Mouse (Mus musculus) intestine, embryonic 16.5 days (tissue): ENCODE data around the gene Pdap1. TPM values are rescaled to one million over a fixed set of nuclear protein-coding genes. Genes with fewer than 3 reads are reported as not detected.
"Not testable (repeated sequence)": the region's sequence is repeated elsewhere in the genome, so short reads cannot be mapped to it uniquely, and the experiment has no call there.

Experiments used
- ATAC-seq: fragments of 200-750 bp; cut with Nextera tagmentation; 2 replicates; pipeline ENCODE4 v1.8.0; 2017; ENCODE audit warnings: moderate TSS enrichment, moderate library complexity
- H3K27ac ChIP-seq: fragments of 300-500 bp; sonication (generic); 2 replicates; pipeline ENCODE4 v1.5.1; 2014; ENCODE audit warnings: mild to moderate bottlenecking, low read length
- H3K27me3 ChIP-seq: fragments of 300-500 bp; sonication (generic); replicated peaks from 2 replicates; pipeline ENCODE4 v1.6.1; 2014; ENCODE audit warnings: low read length, control low read depth, mixed read lengths; ENCODE audit not compliant: control insufficient read depth, insufficient read depth
- H3K36me3 ChIP-seq: fragments of 300-500 bp; sonication (generic); 2 replicates; pipeline ENCODE4 v1.6.1; 2014; ENCODE audit warnings: low read length, control low read depth; ENCODE audit not compliant: control insufficient read depth, insufficient read depth
- H3K4me1 ChIP-seq: fragments of 300-500 bp; sonication (generic); 2 replicates; pipeline ENCODE4 v1.6.1; 2014; ENCODE audit warnings: low read length, control low read depth, mixed read lengths; ENCODE audit not compliant: control insufficient read depth, insufficient read depth
- H3K4me2 ChIP-seq: fragments of 300-500 bp; sonication (generic); 2 replicates; pipeline ENCODE4 v1.6.1; 2014; ENCODE audit warnings: low read depth, low read length, control low read depth
- H3K4me3 ChIP-seq: fragments of 300-500 bp; sonication (generic); 2 replicates; pipeline ENCODE4 v1.5.1; 2014; ENCODE audit warnings: mild to moderate bottlenecking, low read length
- H3K9ac ChIP-seq: fragments of 300-500 bp; sonication (generic); 2 replicates; pipeline ENCODE4 v1.6.1; 2014; ENCODE audit warnings: low read depth, low read length
- H3K9me3 ChIP-seq: fragments of 300-500 bp; sonication (generic); 2 replicates; pipeline ENCODE4 v1.6.1; 2016; ENCODE audit warnings: low read length, control low read depth; ENCODE audit not compliant: control insufficient read depth
- WGBS: fragments of 180-500 bp; shearing (Covaris S2); extraction: QIAGEN DNeasy Blood & Tissue Kit; methylation state at CpG from one replicate; pipeline ENCODE4 v1.1.7; 2014; 5-methylcytosine and 5-hydroxymethylcytosine counted together
- polyA plus RNA-seq: library from polyadenylated mRNA; unstranded; fragments of >200 nt; fragmentation: Nextera tagmentation; extraction: Ambion mirVana; gene quantifications from 2 replicates; pipeline ENCODE4 v1.2.1, GENCODE M21; 2015

The Pdap1 gene
- polyA plus RNA-seq, 1 experiment from 2014 or later, result 66.6 TPM

DNA sequence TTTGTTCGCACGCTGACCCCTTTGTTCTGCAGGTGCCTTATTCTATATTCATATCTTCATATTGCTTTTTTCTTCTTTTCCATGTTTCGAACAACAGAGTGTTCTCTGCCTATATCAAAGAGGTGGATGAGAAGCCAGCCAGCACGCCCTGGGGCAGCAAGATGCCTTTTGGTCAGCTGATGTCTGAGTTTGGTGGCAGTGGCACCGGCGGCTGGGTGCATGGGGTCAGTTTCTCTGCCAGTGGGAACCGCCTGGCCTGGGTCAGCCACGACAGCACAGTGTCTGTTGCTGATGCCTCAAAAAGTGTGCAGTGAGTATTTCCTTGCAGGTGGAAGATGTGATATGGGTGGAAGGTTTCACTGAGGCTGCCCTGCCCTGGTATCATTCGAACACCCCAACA, 39.1 kb downstream of the Pdap1 start:
- ATAC-seq, result no peak
- Histone ChIP-seq H3K36me3 (peaks cover 44% of the 10 kb centered on the region), H3K9me3 (no peaks in the 10 kb centered on the region), H3K4me3 (no peak overlapping the region), H3K9ac (no peak overlapping the region), H3K4me2 (no peak overlapping the region), H3K27me3 (no peaks in the 10 kb centered on the region), H3K27ac (no peak overlapping the region), H3K4me1 (no peaks in the 10 kb centered on the region)
- 93% methylated on average over 9 of the region's 9 CpGs for whole genome bisulfite sequencing

DNA sequence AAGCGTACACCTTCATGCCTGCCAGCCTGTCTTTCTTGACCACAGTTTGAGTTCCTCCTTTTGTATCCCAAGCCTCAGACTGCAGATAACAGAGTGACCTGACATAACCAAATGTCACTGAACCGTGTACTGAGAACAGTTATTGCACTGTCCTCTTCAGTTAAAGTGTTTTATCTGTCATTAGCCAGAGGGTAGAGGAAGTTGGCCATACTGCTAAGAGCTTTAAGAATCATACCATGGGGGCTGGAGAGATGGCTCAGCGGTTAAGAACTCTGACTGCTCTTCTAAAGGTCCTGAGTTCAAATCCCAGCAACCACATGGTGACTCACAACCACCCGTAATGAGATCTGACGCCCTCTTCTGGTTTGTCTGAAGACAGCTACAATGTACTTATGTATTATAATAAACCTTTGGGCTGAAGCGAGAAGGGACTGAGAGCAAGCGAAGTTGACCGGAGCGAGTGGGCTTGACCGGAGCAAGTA, 41.7 kb downstream of the Pdap1 start:
- no peaks in the 10 kb centered on the region for H3K9me3 ChIP-seq

DNA sequence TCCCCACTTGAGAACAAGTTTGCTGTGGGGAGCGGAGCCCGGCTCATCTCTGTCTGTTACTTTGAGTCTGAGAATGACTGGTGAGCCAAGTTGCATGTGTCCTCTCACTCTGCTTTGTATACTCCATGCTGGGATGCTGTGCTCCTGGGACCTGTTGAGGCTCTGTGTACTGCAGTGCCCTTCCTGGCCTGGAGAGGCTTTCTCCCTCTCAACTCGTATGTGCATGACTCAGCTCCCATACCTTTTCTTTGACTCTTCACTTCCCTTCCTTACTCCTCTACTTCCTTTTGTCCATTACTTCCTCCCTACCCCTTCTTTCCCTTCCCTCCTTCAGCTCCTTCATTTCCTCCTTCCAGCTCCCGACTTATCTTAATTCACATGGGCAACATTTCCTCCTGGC, 43.8 kb downstream of the Pdap1 start:
- no peaks in the 10 kb centered on the region for H3K27me3 ChIP-seq

More for the DNA sequence above, 41.7 kb downstream of the Pdap1 start:
- Histone ChIP-seq H3K9ac (no peak overlapping the region), H3K27me3 (no peaks in the 10 kb centered on the region), H3K4me2 (no peak overlapping the region), H3K36me3 (peaks cover 28% of the 10 kb centered on the region), H3K4me1 (no peaks in the 10 kb centered on the region), H3K4me3 (no peak overlapping the region), H3K27ac (no peak overlapping the region)
- 91% methylated on average over 10 of the region's 10 CpGs for WGBS
- ATAC-seq, result no peak

DNA sequence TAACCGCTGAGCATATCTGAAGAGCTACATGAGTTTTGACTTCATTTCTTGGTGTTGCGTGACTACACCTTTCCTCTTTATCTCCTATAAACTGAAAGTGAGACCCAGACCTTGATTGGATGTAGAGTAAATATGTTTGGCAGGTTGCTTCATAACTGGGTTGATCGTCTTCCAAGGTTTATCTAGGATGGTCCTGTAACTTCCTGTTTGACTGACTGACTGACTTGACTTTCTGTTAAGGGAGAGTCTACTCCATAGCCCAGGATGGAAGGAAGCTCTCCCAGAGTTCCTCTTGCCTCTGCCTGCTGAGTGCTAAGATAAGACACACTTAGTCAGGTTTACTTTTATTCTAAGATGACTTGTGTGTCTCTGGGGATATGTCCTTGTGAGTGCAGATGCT, 50.2 kb downstream of the Pdap1 start:
- Histone ChIP-seq H3K36me3 (peaks cover 14% of the 10 kb centered on the region; the same call in 1 of the 2 replicates), H3K27me3 (no peaks in the 10 kb centered on the region), H3K9me3 (no peaks in the 10 kb centered on the region), H3K4me3 (no peak overlapping the region), H3K4me2 (no peak overlapping the region), H3K4me1 (0 out of 2 replicates have a peak, but pooled peaks cover under 1% of the 10 kb centered on the region), H3K9ac (no peak overlapping the region), H3K27ac (no peak overlapping the region)
- ATAC-seq, result no peak
- WGBS, result 80% methylated on average over 3 of the region's 3 CpGs

More for the DNA sequence above, 43.8 kb downstream of the Pdap1 start:
- Histone ChIP-seq H3K36me3 (peaks cover 32% of the 10 kb centered on the region), H3K9ac (no peak overlapping the region), H3K9me3 (no peaks in the 10 kb centered on the region), H3K27ac (no peak overlapping the region), H3K4me2 (no peak overlapping the region), H3K4me3 (no peak overlapping the region), H3K4me1 (no peaks in the 10 kb centered on the region)
- WGBS, result 83% methylated on average over 4 of the region's 4 CpGs
- ATAC-seq, result no peak

DNA sequence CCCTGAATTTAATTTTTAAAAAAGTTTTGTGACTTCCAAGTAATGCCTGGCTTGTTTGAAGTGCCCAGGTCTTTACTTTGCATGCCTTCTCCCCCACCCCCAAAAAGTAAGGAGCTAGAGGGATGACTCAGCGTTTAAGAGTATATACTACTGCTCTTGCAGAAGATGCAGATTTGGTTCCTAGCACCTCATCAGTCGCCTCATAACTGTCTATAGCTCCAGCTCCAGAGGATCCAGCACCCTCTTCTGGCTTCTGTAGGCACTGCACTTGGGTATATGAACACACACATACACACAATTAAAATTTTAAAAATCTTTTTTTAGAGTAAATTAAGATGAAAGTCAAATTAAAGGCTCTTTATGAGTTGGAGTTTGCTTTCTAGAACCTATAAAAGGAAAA, 51.9 kb downstream of the Pdap1 start:
- Histone ChIP-seq H3K4me2 (no peak overlapping the region), H3K9me3 (no peaks in the 10 kb centered on the region), H3K36me3 (0 out of 2 replicates have a peak, but pooled peaks cover 9% of the 10 kb centered on the region), H3K27ac (no peak overlapping the region), H3K4me1 (peaks cover 8% of the 10 kb centered on the region; the same call in 1 of the 2 replicates), H3K4me3 (no peak overlapping the region), H3K9ac (no peak overlapping the region), H3K27me3 (no peaks in the 10 kb centered on the region)
- no peak for ATAC-seq
- 96% methylated on average over 2 of the region's 2 CpGs for WGBS

DNA sequence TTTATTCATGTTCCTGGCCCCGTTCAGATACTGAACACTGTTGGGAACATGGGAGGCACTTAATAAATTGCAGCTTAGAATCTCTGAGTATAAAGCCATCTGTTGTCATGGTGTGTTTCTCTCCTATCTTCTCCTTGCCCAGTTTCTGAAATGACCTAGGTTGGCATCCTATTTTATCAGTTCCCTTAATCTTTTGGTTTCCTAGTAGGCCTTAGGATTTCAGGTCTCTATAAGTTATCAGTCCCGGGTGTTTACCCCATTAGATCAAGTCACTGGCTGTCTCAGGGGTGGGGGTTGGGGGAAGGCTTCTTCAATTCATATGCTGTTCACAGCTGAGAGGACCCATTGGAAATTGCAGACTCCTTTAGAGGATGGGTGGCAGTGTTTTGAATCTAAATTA, 55.2 kb downstream of the Pdap1 start:
- Histone ChIP-seq H3K36me3 (no peaks in the 10 kb centered on the region), H3K27ac (no peak overlapping the region), H3K9ac (peak overlapping the region; percentile 96), H3K9me3 (no peaks in the 10 kb centered on the region), H3K27me3 (no peaks in the 10 kb centered on the region), H3K4me2 (peak overlapping the region; percentile 90), H3K4me1 (peaks cover 8% of the 10 kb centered on the region; the same call in 1 of the 2 replicates), H3K4me3 (peak overlapping the region; percentile 89)
- ATAC-seq, result no peak
- WGBS, result 59% methylated on average over 2 of the region's 2 CpGs

DNA sequence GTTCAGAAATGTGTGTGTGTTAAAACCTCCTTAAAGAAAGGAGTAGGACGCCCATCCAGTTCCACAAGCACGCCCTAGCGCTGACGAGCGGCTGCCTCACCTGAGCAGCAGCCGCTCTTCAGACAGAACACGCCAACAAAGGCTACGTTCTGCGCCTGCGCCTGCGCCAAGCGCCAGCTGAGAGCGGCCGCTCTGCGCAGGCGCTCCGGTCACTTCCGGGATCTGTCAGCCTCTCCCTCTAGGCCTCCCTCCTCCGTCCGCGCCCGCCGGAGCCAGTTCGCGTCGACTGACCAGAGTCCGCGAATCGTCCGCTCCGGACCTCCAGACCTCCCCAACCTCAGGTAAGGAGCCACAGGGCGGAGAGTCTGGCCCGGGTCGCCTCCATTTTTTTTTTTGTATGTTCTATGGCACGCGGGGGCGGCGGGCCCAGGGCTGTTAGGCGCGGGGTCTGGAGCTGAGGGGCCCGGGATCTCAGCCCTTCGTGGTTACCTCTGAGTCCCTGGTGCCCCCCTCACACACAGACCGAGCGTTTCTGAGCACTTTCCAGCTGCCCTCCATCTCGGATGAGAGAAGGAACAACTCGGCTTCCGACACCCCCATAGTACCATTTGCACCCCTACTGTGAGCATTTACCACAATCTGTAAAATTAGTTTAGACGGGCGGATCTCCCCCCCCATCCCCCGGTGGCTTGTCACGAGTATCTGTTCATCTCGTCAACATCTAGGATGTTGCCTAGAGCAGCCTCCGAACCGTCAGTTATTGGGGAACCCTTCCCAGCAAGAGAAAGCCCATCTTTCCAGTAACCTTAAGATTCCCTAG, 56.2 kb downstream of the Pdap1 start, which contains the start of the genes Arpc1a and Kpna7:
Gene Arpc1a (plus strand): TSS at position 199 of the 820 bp plus-strand sequence.
Gene Kpna7 (minus strand): TSS at position 399 of the 820 bp plus-strand sequence.
- under 1% methylated on average over 54 of the region's 54 CpGs for WGBS
- Histone ChIP-seq H3K9me3 (no peaks in the 10 kb centered on the region), H3K36me3 (no peaks in the 10 kb centered on the region), H3K9ac (peak within 1 kb of the TSS; percentile 96), H3K4me2 (peak within 1 kb of the TSS; percentile 90), H3K4me1 (peaks cover 8% of the 10 kb centered on the region; the same call in 1 of the 2 replicates), H3K27ac (peak within 1 kb of the TSS; percentile 77), H3K4me3 (peak within 1 kb of the TSS; percentile 89), H3K27me3 (no peaks in the 10 kb centered on the region)
- peak; percentile 99 for ATAC-seq

DNA sequence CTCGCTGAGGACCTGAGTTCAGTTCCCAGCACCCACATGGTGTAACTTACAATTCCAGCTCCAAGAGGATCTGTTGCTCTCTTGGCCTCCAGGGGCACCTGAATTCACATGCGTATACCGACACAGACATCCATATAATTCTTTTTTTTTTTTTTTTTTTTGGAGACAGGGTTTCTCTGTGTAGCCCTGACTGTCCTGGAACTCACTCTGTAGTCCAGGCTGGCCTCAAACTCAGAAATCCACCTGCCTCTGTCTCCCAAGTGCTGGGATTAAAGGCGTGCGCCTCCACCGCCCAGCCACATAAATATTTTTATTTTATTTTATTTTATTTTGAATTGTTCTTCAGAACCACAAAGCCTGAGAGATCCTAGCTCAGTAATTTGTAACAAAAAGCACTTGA, 56.8 kb downstream of the Pdap1 start:
- not testable (repeated sequence) for H3K27me3 ChIP-seq, H3K9me3 ChIP-seq, H3K36me3 ChIP-seq, H3K4me1 ChIP-seq
- peak; percentile 51 for ATAC-seq
- 45% methylated on average over 6 of the region's 6 CpGs for WGBS
- H3K4me2 ChIP-seq, result peak overlapping the region; percentile 90
- H3K9ac ChIP-seq, result peak overlapping the region; percentile 96; the same call in 1 of the 2 replicates
- H3K4me3 ChIP-seq, result peak overlapping the region; percentile 89
- peak overlapping the region; percentile 70; the same call in 1 of the 2 replicates for H3K27ac ChIP-seq

DNA sequence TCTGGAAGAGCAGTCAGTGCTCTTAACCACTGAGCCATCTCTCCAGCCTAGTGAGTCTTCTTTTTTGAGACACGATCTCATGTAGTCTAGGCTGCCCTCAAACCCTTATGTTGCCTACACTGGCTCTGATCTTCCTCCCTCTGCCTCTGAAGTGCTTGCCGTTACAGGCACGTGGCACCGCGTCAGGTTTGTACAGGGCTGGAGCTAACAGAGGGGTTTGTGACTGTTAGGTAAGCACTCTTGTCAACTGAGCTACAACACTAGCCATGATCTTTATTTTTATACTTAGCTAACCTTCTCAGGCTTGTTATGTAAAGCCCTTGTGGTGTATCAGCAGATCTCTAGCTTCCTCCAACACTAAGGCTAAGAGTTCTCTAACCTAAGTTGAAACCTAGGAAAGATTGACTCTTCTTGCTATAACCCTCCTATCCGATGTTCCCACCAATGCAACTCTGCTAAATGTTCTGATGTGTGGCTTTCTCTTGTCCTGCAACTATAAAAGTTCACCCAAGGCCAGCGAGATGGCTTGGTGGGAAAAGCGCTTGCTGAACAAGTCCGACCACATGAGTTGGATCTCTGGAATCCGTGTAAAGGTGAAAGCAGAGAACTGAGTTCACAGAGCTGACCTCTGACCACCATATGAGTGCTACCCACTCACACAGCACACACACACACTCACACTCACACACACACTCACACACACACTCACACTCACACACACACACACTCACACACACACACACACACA, 58.0 kb downstream of the Pdap1 start:
- H3K9ac ChIP-seq, result no peak overlapping the region
- 87% methylated on average over 10 of the region's 10 CpGs for WGBS

More for the DNA sequence above, 58.0 kb downstream of the Pdap1 start:
- Histone ChIP-seq H3K4me2 (no peak overlapping the region), H3K36me3 (no peaks in the 10 kb centered on the region), H3K27ac (no peak overlapping the region), H3K9me3 (no peaks in the 10 kb centered on the region), H3K27me3 (no peaks in the 10 kb centered on the region), H3K4me1 (peaks cover 8% of the 10 kb centered on the region; the same call in 1 of the 2 replicates), H3K4me3 (no peak overlapping the region)
- ATAC-seq, result no peak
